Mouse (Mus musculus): Measurements from ENCODE around the gene Myo18a.

Myo18a gene

GRCm38 (mm10) chr11:77862887-77863286 is 99.8 kb downstream of the Myo18a start:
- no peak for DNase-seq (ENCODE audit: extremely low read depth, low read depth, low spot score)

DNA sequence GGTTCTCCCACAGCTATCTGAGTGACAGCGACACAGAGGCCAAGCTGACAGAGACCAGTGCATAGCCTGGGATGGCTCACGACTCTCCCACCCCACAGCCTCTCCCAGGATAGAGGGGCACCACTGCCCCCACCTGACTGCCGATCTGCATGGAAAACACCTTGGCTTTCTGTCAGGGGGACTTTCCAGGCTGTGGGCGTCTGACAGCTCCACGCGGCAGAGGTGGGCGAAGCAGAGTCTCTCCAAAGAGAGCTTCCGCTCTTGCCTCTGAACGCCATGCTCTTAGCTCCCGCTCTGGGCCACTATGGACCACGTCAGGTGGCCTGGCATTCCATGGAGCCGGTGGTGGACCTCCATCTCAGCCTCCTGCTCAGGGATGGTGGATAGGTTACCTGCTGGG is 101.7 kb downstream of the Myo18a start:
- DNase-seq (ENCODE audit: extremely low read depth, low read depth, low spot score) = no peak

- no peak for DNase-seq (ENCODE audit: extremely low read depth, low read depth, low spot score)
These were observed 104.5 kb downstream of the Myo18a start for GRCm38 (mm10) chr11:77867419-77868083.

DNA sequence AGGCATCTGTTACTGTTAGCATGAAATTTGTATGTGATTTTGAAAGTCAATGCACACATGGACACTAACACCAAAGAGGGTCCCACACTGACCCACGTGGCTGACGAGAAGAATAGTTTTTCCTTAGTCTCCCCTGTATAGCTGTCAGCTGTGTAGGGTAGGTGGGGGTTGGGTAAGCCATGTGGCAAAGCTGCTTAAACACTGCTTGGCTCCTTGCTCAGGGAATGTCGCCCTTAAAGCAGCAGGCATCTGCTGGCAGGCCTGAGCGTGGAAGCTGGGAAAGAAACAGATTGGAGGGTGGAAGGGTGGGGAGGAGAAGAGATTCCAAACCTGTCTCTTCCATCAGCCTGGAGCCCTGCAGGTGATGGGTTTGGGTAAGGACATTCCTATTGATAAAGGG is 108.4 kb downstream of the Myo18a start:
- DNase-seq (ENCODE audit: extremely low read depth, low read depth, low spot score) = no peak

DNA sequence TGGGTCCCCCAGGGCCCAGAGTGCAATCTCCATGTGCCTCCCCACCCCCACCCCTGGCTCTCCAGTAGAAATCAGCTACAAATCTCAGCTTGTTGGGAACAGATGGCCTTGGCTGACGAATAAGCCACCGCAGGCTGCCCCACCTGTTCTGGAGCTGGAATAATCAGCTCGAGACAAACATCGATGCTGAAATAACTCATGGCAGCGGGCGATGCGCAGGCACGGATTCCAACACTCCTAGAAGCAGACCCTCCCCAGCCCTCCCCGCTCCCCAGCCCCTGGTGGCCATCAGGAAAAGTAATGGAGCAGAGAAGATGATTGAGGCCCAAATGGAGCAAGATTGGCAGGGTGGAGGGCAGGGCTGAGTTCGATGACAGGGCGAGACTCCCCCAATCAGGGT is 109.2 kb downstream of the Myo18a start:
- DNase-seq (ENCODE audit: extremely low read depth, low read depth, low spot score) = no peak

GRCm38 (mm10) chr11:77872685-77873084 is 109.6 kb downstream of the Myo18a start:
- no peak for DNase-seq (ENCODE audit: extremely low read depth, low read depth, low spot score)

GRCm38 (mm10) chr11:77873116-77873515 is 110.1 kb downstream of the Myo18a start:
- no peak for DNase-seq (ENCODE audit: extremely low read depth, low read depth, low spot score)

DNA sequence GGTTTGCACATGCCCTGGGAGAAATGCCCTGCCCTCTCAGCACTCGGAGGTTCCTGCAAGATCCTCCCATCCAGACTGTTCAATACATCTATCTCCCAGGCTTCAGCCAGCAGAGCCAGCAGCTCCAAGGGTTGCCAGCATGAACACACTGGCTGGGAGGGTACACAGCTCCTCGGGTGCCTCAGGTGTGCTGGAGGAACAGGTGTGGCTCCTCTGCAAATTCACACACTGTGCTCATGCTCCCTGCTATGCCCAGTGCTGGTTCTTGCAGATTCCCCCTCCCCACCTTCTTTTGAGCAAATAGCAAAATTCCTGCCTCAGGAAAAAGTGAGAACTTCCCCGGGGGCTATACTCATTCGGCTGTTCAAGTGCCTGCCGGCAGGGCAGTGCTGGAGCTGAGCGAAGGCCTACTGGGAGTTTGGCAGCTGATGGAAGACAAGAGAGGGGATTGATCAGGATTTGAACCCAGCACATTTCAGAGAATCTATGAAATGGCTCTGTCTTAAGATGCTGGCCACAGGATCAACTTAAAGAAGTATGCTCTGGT is 111.7 kb downstream of the Myo18a start:
- no peak for DNase-seq (ENCODE audit: extremely low read depth, low read depth, low spot score)

DNA sequence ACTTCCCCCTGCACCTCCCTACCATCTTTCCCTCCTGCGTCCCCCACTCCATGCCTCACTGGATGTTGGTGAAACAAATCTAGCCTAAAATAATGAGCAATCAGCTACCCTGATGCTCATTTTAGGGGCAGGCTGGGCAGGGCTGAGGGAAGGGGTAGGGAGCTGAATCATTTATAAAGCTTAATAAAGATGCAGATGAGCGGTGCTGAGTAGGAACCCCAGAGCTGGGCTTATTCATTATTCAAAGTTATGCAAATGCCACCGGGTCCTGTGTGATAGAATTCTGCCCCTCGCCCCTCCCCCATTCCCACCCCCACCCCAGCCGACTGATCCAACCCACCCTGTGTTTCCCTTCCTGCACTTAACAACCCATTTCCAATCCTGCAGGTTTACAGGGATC is 112.2 kb downstream of the Myo18a start:
- no peak for DNase-seq (ENCODE audit: extremely low read depth, low read depth, low spot score)

GRCm38 (mm10) chr11:77875847-77876759 is 113.1 kb downstream of the Myo18a start:
- no peak for DNase-seq (ENCODE audit: extremely low read depth, low read depth, low spot score)

DNA sequence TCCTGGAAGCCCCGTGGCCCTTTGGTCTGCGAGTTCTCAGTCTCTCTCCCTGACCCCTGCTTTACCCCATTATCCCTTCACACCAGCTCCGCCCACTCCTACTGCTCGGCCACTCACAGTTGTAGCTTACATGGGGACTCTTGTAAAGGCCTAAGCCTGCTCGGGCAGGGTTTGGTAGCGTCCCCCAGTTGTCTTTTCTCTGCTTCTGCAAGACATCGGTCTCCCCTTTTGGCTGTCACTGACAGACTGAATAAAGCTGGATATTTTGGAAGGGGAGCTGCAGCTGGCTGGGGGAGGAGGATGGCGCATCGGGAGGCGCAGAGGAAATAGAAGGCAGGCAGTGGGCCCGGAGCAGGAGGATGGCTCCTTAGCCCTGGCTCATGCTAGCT is 113.7 kb downstream of the Myo18a start:
- DNase-seq (ENCODE audit: extremely low read depth, low read depth, low spot score) = no peak

- no peak for DNase-seq (ENCODE audit: extremely low read depth, low read depth, low spot score)
These were observed 121.6 kb downstream of the Myo18a start for GRCm38 (mm10) chr11:77884524-77885245.

DNA sequence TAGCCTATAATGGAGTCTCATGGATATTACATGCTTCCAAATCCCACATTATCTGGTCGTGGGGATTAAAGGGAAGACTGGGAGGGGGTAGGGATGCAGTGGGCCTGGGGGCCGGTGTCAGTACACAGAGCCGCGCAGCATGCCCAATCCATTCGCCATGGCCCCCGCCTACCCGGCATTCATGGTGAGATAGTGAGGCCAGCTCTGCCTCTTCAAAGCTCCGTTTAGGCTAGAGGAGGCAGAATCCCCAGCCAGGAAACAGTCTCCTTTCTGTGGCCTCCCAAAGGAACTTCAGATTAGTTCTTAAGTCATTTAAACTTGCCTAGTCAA is 122.2 kb downstream of the Myo18a start:
- DNase-seq (ENCODE audit: extremely low read depth, low read depth, low spot score) = no peak

GRCm38 (mm10) chr11:77887373-77887960 is 124.4 kb downstream of the Myo18a start:
- DNase-seq (ENCODE audit: extremely low read depth, low read depth, low spot score) = no peak

GRCm38 (mm10) chr11:77888846-77889245 is 125.8 kb downstream of the Myo18a start:
- DNase-seq (ENCODE audit: extremely low read depth, low read depth, low spot score) = no peak

- no peak for DNase-seq (ENCODE audit: extremely low read depth, low read depth, low spot score)
These were observed 126.4 kb downstream of the Myo18a start for GRCm38 (mm10) chr11:77889484-77889883.

GRCm38 (mm10) chr11:77890648-77891258 is 127.7 kb downstream of the Myo18a start:
- no peak for DNase-seq (ENCODE audit: extremely low read depth, low read depth, low spot score)

- no peak for DNase-seq (ENCODE audit: extremely low read depth, low read depth, low spot score)
These were observed 129.8 kb downstream of the Myo18a start for GRCm38 (mm10) chr11:77892883-77893282.

- no peak for DNase-seq (ENCODE audit: extremely low read depth, low read depth, low spot score)
These were observed 130.2 kb downstream of the Myo18a start for GRCm38 (mm10) chr11:77893283-77893682.

GRCm38 (mm10) chr11:77893787-77894718 is 131.0 kb downstream of the Myo18a start, which contains the start of gene Pipox:
Gene Pipox, minus strand, starts transcription at chr11:77894096.
- no peak for DNase-seq (ENCODE audit: extremely low read depth, low read depth, low spot score)

All from fat pad, adult 2 months (tissue).